In the genomic region with DNA sequence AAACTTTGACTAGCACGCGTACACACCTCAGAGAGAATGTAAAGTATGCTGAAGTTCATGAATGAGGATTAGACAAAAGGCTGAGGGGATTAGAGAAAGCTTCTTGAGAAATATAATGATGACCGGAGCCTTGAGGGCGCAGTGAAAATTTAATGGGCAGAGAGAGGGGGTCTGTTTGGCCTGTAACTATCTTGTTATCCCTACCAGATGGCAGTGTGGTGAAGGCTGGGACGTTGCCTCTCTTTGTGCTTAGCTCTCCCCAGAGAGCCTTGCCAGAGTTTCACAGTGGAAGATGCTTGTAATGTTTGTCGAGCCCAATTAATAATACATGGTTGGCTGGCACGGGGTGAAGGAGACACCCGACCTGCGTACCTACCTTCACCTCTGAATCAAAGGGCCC, we compare ENCODE assay signal across 17 mouse cellular contexts.
DNase-seq lines count a peak whose midpoint lies in the region; ATAC-seq lines count a peak whose summit lies in the region.
"Had no signal": no experiment of that assay in that cellular context is flagged by ENCODE, and none has a peak within 500 bp of the region (broad histone marks: within the 10 kb centered on the region; RNA-seq: fewer than 3 reads in every experiment).

No protein-coding gene starts in this region.

- H3K27me3 ChIP-seq in neural tube, embryonic 14.5 days (ENCODE audit: control insufficient read depth, insufficient read depth, low read length): no peaks in the 10 kb centered on the region
- no peaks in the 10 kb centered on the region for H3K27me3 ChIP-seq in midbrain, embryonic 13.5 days
- H3K27me3 ChIP-seq: CH12.LX; heart, embryonic 13.5 days; intestine, embryonic 15.5 days; liver, embryonic 13.5 days; megakaryocyte, embryonic 14.5 days had no signal

- H3K4me1 ChIP-seq in neural tube, embryonic 14.5 days (ENCODE audit: control insufficient read depth, insufficient read depth, low read length): no peaks in the 10 kb centered on the region; the same call in 1 of the 2 replicates
- peaks cover 26% of the 10 kb centered on the region for H3K4me1 ChIP-seq in midbrain, embryonic 13.5 days (replicated peaks)
- H3K4me1 ChIP-seq: megakaryocyte, embryonic 14.5 days had no signal

- DNase-seq in cerebellum, postnatal 25 days: no peak
- no peak for DNase-seq in neural tube, embryonic 10.5 days (ENCODE audit: extremely low spot score, low spot score)
- no peak for DNase-seq in kidney, adult 11 months
- no peak for DNase-seq in right cerebral cortex, postnatal 4 days
- no peak for DNase-seq in yolk sac, embryonic 10.5 days (ENCODE audit: low spot score)
- DNase-seq: kidney, postnatal 25 days; liver, embryonic 13.5 days; thymus, adult 2 months had no signal

- no peak overlapping the region for H3K4me2 ChIP-seq in neural tube, embryonic 14.5 days (ENCODE audit: low read depth, low read length)
- no peak overlapping the region for H3K4me2 ChIP-seq in midbrain, embryonic 13.5 days (replicated peaks)
- H3K4me2 ChIP-seq: heart, embryonic 13.5 days; intestine, embryonic 15.5 days; liver, embryonic 13.5 days had no signal

- 29% methylated on average over 9 of the region's 9 CpGs for WGBS in neural tube, embryonic 14.5 days
- 22% methylated on average over 9 of the region's 9 CpGs for WGBS in midbrain, embryonic 13.5 days

- no peak overlapping the region for H3K4me3 ChIP-seq in neural tube, embryonic 14.5 days (ENCODE audit: low read depth, low read length)
- H3K4me3 ChIP-seq in midbrain, embryonic 13.5 days (replicated peaks): no peak overlapping the region
- H3K4me3 ChIP-seq: heart, embryonic 13.5 days; intestine, embryonic 15.5 days; liver, embryonic 13.5 days; megakaryocyte, embryonic 14.5 days had no signal

- no peak overlapping the region for H3K9ac ChIP-seq in neural tube, embryonic 14.5 days (replicated peaks; ENCODE audit: low read depth, low read length)
- no peak overlapping the region for H3K9ac ChIP-seq in midbrain, embryonic 13.5 days (replicated peaks)
- H3K9ac ChIP-seq: heart, embryonic 13.5 days; intestine, embryonic 15.5 days; liver, embryonic 13.5 days had no signal

- ATAC-seq in cerebellum, adult (ENCODE audit: insufficient number of reproducible peaks, low FRiP score, low TSS enrichment): peak; percentile 33; the same call in 1 of the 2 replicates
- ATAC-seq in neural tube, embryonic 14.5 days (ENCODE audit: low read depth): peak; percentile 9; the same call in 1 of the 2 replicates
- ATAC-seq in midbrain, embryonic 13.5 days: peak; percentile 79
- ATAC-seq: activated CD4-positive, CD25-positive, alpha-beta regulatory T cell, adult 4 months; intestine, embryonic 15.5 days; lung, postnatal 0 days had no signal

- no peak overlapping the region for H3K27ac ChIP-seq in neural tube, embryonic 14.5 days (ENCODE audit: low read depth, low read length)
- peak overlapping the region; percentile 20; the same call in 1 of the 2 replicates for H3K27ac ChIP-seq in midbrain, embryonic 13.5 days
- H3K27ac ChIP-seq: heart, embryonic 13.5 days; intestine, embryonic 15.5 days; liver, embryonic 13.5 days had no signal

- H3K36me3 ChIP-seq in neural tube, embryonic 14.5 days (ENCODE audit: control insufficient read depth, insufficient read depth, low read length): no peaks in the 10 kb centered on the region
- H3K36me3 ChIP-seq in midbrain, embryonic 13.5 days: no peaks in the 10 kb centered on the region
- H3K36me3 ChIP-seq: intestine, embryonic 15.5 days; liver, embryonic 13.5 days had no signal

- H3K9me3 ChIP-seq in neural tube, embryonic 14.5 days (ENCODE audit: control insufficient read depth, low read length): no peaks in the 10 kb centered on the region
- H3K9me3 ChIP-seq in midbrain, embryonic 13.5 days: no peaks in the 10 kb centered on the region
- H3K9me3 ChIP-seq: heart, embryonic 13.5 days; intestine, embryonic 15.5 days; liver, embryonic 13.5 days had no signal

Comparison
In these comparisons a context has a peak if more than half of its experiments do, and no peak if none do; other contexts are left out.
1. ATAC-seq: peak in every context shown above with its lines; median percentile 79 in midbrain, embryonic 13.5 days; 33 in cerebellum, adult; 9 in neural tube, embryonic 14.5 days.